Mouse (Mus musculus) neutrophil, adult 5-6 weeks (primary cell): Measurements from ENCODE around the gene Olfr482. TPM values are rescaled to one million over a fixed set of nuclear protein-coding genes. Genes with fewer than 3 reads are reported as not detected.

ENCODE experiments used
- ATAC-seq: fragments of 151-379, 151-347 bp; 2 replicates; pipeline ENCODE4 v1.8.0; 2017; ENCODE audit warnings: mild to moderate bottlenecking, moderate TSS enrichment; ENCODE audit not compliant: insufficient number of reproducible peaks, poor library complexity, low FRiP score, severe bottlenecking; ENCODE audit errors: extremely low read depth
- total RNA-seq: library from RNA; stranded (forward); fragments of 200-1000 nt; gene quantifications from 2 replicates; pipeline ENCODE4 v1.2.3, GENCODE M21; 2017

Olfr482 gene
- not detected in 2 replicates for total RNA-seq

DNA sequence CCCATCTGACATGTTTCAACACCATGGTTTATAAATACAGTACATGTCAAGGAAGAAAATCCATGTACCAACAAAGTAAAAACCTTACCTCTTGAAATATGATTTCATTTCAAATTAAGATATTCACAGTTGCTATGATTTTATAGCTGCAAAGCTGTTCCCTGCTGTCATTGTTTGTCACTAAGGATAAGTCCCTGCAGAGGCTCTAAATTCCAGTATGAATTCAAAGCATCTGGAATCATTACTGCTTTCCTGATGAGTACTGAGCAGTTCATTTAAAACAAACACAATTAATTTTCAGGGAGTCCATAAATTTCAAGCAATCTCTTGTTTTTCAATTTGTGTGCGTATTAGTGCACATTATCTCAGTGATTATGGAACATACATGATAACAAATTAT, at the start of gene Olfr482:
Olfr482 (minus strand) TSS at position 101 of the 400 bp plus-strand sequence.
- no peak for ATAC-seq

GRCm38 (mm10) chr7:108127349-108127748, 30.0 kb upstream of the Olfr482 start, which contains the start of gene Olfr484:
Gene Olfr484, minus strand, starts transcription at chr7:108127449.
- ATAC-seq = no peak

GRCm38 (mm10) chr7:108121416-108121815, 24.0 kb upstream of the Olfr482 start:
- no peak for ATAC-seq

DNA sequence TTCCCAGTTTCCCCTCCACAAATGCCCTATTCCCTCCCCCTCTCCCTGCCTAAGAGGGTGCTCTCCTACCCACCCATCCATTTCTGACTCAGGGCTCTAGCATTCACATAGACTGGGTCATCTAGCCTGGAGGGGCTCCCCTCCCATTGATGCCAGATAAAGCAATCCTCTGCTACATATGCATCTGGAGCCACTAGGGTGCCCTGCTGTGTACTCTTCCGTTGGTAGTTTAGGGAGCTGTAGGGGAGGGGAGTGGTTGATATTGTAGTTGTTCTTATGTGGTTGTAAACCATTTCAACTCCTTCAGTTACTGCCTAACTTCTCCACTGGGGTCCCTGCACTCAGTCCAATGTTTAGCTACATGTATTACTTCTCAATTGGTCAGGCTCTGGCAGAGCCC, 23.3 kb upstream of the Olfr482 start:
- ATAC-seq = no peak

DNA sequence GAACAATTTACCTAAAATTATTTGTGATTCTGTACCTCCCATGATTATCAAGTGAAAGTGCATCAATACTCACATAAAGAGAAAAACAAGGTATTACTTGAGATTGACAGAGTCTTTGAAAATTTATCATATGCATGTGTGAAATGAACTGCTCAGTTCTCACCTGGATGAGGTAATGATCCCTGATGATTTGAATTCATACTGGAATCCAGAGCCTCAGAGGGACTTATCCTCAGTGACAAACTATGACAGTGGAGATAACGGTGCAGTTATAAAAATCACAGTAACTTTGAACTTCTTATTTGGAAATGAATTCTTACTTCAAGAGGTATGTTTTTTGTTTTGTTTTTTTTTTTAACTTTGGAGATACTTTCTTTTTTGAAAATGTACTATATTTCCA, 3.2 kb upstream of the Olfr482 start, which contains the start of gene Olfr483:
Olfr483 (plus strand) TSS at position 301 of the 400 bp plus-strand sequence.
- no peak for ATAC-seq

DNA sequence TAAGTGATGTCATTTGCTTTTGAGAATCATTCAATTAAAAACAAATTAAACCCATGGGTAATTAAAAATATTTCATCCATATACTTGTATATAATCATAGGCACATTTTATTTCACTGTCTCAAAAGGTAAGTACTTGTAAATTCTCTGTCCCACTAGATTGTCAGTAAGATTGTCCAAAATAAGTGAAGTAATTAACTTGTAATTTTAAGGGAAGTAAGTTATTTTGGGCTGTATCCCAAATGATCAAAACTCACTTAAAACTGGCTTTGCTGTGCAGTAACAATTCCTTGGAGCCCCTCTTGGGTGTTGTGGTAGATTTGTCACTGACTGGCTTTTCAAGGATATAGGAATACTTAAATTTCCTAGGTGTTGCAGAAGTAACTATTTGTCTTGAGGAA, 17.8 kb downstream of the Olfr482 start, which contains the start of gene Olfr481:
Olfr481 (plus strand) TSS at position 301 of the 400 bp plus-strand sequence.
- ATAC-seq = no peak

- no peak for ATAC-seq
These were observed 30.1 kb downstream of the Olfr482 start, which contains the start of gene Olfr480 for GRCm38 (mm10) chr7:108067246-108067645. Gene Olfr480, minus strand, starts transcription at chr7:108067346.

- no peak for ATAC-seq
These were observed 47.0 kb downstream of the Olfr482 start, which contains the start of gene Olfr479 for GRCm38 (mm10) chr7:108050393-108050792. Gene Olfr479, plus strand, starts transcription at chr7:108050693.

Other genes with a start within 250 kb of the Olfr482 start
- not detected in 2 replicates for gene Olfr472, start 199.7 kb downstream of the Olfr482 start, total RNA-seq
- not detected in 2 replicates for gene Olfr473, start 167.1 kb downstream of the Olfr482 start, total RNA-seq
- gene Olfr474, start 142.9 kb downstream of the Olfr482 start, total RNA-seq = not detected in 2 replicates
- gene Olfr476, start 132.8 kb downstream of the Olfr482 start, total RNA-seq = not detected in 2 replicates
- not detected in 2 replicates for gene Olfr477, start 110.9 kb downstream of the Olfr482 start, total RNA-seq
- not detected in 2 replicates for gene Olfr478, start 63.6 kb downstream of the Olfr482 start, total RNA-seq
- gene Olfr479, start 46.9 kb downstream of the Olfr482 start, total RNA-seq = not detected in 2 replicates
- gene Olfr480, start 30.2 kb downstream of the Olfr482 start, total RNA-seq = not detected in 2 replicates
- not detected in 2 replicates for gene Olfr481, start 17.7 kb downstream of the Olfr482 start, total RNA-seq
- not detected in 2 replicates for gene Olfr483, start 3.3 kb upstream of the Olfr482 start, total RNA-seq
- not detected in 2 replicates for gene Olfr484, start 29.9 kb upstream of the Olfr482 start, total RNA-seq
- gene Olfr485, start 62.3 kb upstream of the Olfr482 start, total RNA-seq = not detected in 2 replicates
- gene Olfr486, start 75.2 kb upstream of the Olfr482 start, total RNA-seq = not detected in 2 replicates
- gene Olfr487, start 117.0 kb upstream of the Olfr482 start, total RNA-seq = not detected in 2 replicates
- not detected in 2 replicates for gene Olfr488, start 160.8 kb upstream of the Olfr482 start, total RNA-seq
- not detected in 2 replicates for gene Olfr490, start 191.3 kb upstream of the Olfr482 start, total RNA-seq
- not detected in 2 replicates for gene Olfr491, start 215.9 kb upstream of the Olfr482 start, total RNA-seq
- gene Olfr492, start 226.1 kb upstream of the Olfr482 start, total RNA-seq = not detected in 2 replicates
- gene Olfr493, start 249.4 kb upstream of the Olfr482 start, total RNA-seq = not detected in 2 replicates